Mouse (Mus musculus): Measurements from ENCODE around the gene Arhgef3. TPM values are rescaled to one million over a fixed set of nuclear protein-coding genes. Genes with fewer than 3 reads are reported as not detected.

The Arhgef3 gene
- polyA plus RNA-seq, 1 experiment from 2014 or later, result 19.9 TPM

DNA sequence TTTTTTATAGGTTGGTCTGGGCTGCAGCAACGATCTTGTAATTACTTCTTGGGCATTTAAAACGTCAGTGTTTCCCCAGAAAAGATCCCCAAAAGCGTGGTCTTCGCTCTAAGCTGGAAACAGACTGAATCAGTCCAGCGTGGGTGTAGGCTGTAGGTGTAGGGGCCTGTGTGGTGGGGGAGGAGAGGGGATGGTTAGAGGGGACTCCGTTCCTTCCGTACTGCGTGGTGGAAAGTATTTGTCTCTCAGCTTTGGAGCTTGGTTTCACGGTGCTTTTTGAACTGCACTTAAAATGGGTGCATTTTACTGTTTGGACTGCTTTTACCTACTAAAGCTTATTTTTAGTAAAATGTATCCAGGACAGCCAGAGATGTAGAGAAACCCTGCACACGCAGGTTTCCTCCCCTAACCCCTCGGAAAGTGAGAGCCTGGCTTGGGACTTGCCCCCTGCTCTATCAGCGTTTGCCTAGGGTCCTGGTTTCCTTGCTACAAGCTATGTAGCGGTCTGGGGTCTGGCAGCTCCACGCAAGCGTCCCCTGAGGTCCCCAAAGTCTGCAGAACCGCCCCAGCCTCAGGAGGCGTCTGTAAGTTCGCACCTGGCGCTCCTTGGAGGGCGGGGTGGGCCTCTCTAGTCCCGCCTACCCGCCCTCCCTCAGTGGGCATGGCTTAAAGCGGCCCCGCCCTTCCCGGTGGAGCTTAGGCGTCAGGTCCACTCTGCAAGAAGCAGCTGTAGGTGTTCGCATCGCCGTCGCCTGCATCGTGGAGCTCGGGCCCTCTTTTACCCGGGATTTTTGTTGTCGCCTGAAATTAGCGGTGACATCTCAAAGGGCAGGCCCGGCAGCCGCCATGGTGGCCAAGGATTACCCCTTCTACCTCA, 220.9 kb downstream of the Arhgef3 start:
- Histone ChIP-seq H3K9ac (peak overlapping the region; percentile 46), H3K9me3 (no peaks in the 10 kb centered on the region), H3K4me3 (peak overlapping the region; percentile 56), H3K36me3 (no peaks in the 10 kb centered on the region), H3K4me2 (peak overlapping the region; percentile 85), H3K27ac (peak overlapping the region; percentile 57; the same call in 1 of the 2 replicates), H3K27me3 (no peaks in the 10 kb centered on the region), H3K4me1 (peaks cover 46% of the 10 kb centered on the region)
- WGBS, result 4% methylated on average over 37 of the region's 37 CpGs
- peak; percentile 88 for ATAC-seq (ENCODE audit: insufficient number of reproducible peaks, low FRiP score, low TSS enrichment, low read depth)

DNA sequence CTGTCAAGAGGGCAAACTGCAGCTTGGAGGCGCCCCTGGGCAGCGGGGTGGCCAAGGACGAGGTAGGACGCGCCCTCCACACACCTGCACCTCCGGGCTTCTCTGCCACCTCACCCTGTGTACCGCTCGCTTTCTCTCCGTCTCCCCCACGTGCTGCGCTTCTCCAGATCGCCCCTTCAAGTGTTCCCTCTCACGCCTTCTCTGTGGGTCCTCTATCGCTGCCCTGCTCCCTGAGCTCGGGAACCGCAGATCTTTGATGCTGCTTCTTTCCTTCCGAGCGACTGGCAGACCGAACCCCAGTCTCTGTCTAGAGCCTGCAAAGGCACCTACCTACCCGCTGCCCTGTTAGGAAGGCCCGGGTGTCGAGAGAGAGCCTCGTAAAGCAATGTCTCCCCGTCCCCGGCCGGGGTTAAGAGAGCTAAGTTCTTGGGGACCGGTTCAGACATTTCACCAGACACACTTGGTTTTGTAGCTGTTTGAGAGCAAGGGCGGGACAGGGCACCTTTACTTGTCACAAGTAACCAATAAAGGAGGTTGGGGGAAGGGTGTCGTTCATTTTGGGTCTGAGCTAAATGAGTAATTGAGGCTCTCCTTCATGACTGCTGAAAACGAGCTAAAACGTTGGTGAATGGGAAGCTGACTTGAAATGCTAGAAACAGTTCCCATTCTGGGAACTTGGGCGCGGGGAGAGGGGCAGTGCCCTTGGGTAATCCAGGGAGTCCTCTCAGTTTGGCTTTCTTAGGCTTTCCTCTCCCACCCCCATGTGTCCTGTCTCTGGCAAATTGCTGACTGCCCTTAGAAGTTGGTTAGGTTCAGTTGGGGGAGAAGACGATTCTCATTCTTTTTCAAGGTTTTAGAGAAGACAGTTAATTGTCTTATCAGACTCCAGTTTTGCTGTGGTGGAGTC, 221.8 kb downstream of the Arhgef3 start:
- Histone ChIP-seq H3K9me3 (no peaks in the 10 kb centered on the region), H3K36me3 (no peaks in the 10 kb centered on the region), H3K4me3 (peak overlapping the region; percentile 56), H3K27ac (peak overlapping the region; percentile 57), H3K9ac (peak overlapping the region; percentile 46), H3K27me3 (no peaks in the 10 kb centered on the region), H3K4me2 (peak overlapping the region; percentile 85), H3K4me1 (peaks cover 48% of the 10 kb centered on the region)
- ATAC-seq (ENCODE audit: insufficient number of reproducible peaks, low FRiP score, low TSS enrichment, low read depth), result 0 out of 2 replicates have a peak, but pooled peaks have one; percentile 27
- WGBS, result 2% methylated on average over 34 of the region's 34 CpGs

DNA sequence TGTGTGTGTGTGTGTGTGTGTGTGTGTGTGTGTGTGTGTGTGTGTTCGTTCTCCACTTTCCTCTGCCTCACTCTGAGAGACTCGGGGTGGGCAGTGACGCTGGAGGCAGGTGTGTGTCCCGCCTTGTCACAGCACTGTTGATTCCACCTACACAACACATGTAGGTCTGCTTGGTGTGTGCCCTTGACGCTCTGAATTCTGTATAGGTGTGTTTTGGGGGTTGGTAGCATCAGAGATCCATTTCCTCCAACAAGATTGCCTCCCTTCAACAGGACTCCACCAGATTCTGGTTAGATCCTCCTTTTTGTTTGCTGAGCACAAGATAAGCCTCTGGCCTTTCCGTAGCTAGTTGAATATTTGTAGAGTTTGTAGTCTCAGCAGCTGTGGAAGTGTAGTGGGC, 222.5 kb downstream of the Arhgef3 start:
- Histone ChIP-seq H3K4me1 (peaks cover 43% of the 10 kb centered on the region), H3K4me2 (peak overlapping the region; percentile 85), H3K36me3 (no peaks in the 10 kb centered on the region), H3K9ac (no peak overlapping the region), H3K27ac (no peak overlapping the region), H3K4me3 (peak overlapping the region; percentile 56), H3K9me3 (no peaks in the 10 kb centered on the region), H3K27me3 (no peaks in the 10 kb centered on the region)
- WGBS, result 58% methylated on average over 6 of the region's 6 CpGs
- no peak for ATAC-seq (ENCODE audit: insufficient number of reproducible peaks, low FRiP score, low TSS enrichment, low read depth)

DNA sequence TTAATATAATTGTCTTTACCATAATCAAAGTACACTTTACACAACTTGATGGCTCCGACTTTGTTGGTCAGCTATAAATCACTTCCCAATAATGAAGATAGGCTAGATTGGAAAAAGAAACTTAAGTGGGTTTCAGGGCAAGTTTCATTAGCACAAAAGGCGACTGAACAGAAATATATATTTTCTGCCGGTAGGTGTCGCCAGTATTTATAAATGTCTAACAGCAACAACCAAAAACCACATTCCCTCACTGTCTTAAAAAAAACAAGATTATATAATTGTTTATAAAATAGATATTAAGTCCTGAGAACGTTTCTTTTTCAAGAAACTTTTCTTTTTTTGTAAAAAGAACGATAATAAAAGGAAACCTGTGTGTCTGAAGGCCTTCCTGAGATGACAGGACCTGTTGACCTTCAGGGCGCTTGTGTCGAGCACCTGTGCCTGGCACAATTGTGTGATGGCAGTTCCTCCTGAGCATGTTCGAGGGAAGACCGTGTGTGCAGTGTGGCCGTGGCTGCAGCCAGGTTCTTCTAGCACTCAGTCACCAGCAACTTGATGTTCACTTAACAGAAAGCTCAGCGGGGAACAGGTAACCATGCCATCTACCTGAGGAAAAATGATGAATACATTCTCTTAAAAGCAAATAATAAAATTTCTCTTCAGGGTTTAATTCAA, 223.5 kb downstream of the Arhgef3 start:
- H3K9ac ChIP-seq, result no peak overlapping the region
- no peaks in the 10 kb centered on the region for H3K27me3 ChIP-seq
- peak overlapping the region; percentile 56; the same call in 1 of the 2 replicates for H3K4me3 ChIP-seq
- H3K27ac ChIP-seq, result no peak overlapping the region
- no peak for ATAC-seq (ENCODE audit: insufficient number of reproducible peaks, low FRiP score, low TSS enrichment, low read depth)
- 28% methylated on average over 12 of the region's 12 CpGs for WGBS
- H3K4me2 ChIP-seq, result peak overlapping the region; percentile 85; the same call in 1 of the 2 replicates
- H3K36me3 ChIP-seq, result no peaks in the 10 kb centered on the region
- H3K9me3 ChIP-seq, result no peaks in the 10 kb centered on the region
- H3K4me1 ChIP-seq, result peaks cover 38% of the 10 kb centered on the region

DNA sequence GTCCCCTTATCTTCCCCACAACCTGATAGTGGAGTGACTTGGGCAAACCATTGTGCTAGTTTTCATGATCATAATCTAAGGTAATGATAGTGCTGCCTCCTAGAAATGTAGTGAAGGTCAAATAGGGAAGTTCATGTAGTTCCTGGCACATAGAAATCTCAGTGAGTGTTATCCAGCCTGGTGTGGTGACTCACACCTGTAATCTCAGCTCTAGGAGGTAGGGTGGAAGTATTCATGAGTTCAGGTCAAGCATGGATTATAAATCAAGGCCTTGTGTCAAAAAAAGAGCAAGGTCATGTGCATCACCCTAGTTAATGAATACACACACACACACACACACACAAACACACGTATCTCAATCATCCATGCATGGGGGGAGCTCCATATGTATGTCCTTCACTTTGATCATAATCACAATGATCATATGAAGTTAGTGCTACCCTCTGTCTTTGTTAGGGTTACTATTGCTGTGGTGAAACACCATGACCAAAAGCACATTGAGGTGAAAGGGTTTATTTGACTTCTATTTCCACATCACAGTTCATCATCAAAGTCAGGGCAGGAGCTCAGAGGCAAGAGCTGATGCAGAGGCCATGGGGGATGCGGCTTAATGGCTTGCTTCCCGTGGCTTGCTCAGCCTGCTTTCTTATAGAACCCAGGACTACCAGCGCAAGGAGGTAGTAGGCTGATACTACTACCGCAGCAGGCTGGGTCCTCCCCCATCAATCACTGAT, 226.2 kb downstream of the Arhgef3 start:
- Histone ChIP-seq H3K9me3 (no peaks in the 10 kb centered on the region), H3K4me3 (no peak overlapping the region), H3K4me2 (no peak overlapping the region), H3K4me1 (peaks cover 28% of the 10 kb centered on the region), H3K27ac (no peak overlapping the region), H3K27me3 (no peaks in the 10 kb centered on the region), H3K9ac (no peak overlapping the region), H3K36me3 (no peaks in the 10 kb centered on the region)
- WGBS, result 68% methylated on average over 5 of the region's 5 CpGs
- no peak for ATAC-seq (ENCODE audit: insufficient number of reproducible peaks, low FRiP score, low TSS enrichment, low read depth)

DNA sequence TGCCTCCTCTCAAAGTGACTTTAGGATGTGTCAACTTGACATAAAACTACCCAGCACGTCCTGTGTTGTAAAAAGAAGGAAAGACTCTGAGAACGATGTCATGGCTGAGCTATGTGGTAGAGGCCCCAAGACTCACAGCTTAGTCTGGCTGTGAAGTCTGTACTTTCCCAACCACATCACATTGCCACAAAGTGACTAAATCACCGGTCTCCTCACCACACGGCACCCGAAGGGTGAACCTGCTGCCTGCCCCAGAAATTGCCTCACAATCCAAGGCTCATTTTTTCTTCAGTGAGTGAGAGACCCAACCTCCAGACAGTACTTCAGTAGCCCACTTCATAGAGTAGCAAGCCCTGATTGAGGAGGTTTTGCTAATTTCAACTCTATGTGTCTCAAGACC, 226.8 kb downstream of the Arhgef3 start:
- no peaks in the 10 kb centered on the region for H3K9me3 ChIP-seq
- H3K36me3 ChIP-seq, result no peaks in the 10 kb centered on the region
- no peaks in the 10 kb centered on the region for H3K27me3 ChIP-seq
- peaks cover 22% of the 10 kb centered on the region for H3K4me1 ChIP-seq
- H3K27ac ChIP-seq, result no peak overlapping the region
- no peak overlapping the region for H3K4me3 ChIP-seq
- no peak for ATAC-seq (ENCODE audit: insufficient number of reproducible peaks, low FRiP score, low TSS enrichment, low read depth)
- no peak overlapping the region for H3K9ac ChIP-seq
- WGBS, result 44% methylated on average over 5 of the region's 5 CpGs
- H3K4me2 ChIP-seq, result no peak overlapping the region

DNA sequence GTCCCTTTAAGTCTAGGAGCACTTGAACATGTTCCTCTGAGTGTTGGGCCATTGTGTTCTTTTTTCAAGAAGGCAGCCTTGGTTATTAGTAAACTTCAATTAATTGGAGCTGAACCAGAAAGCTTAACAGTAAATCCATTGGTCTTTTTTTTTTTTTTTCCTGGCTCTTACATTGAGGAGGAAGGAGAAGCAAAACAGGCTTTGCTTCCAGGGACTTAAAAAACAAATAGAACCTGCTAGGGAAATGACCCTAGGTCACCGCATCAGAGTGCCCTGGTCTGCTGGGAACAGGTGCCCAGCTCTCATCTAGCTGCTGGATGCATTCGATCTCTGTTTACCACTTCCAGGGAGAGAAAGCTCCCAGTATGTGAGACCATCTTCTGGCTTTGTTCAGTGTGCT, 227.8 kb downstream of the Arhgef3 start:
- WGBS, result 82% methylated on average over 2 of the region's 2 CpGs
- Histone ChIP-seq H3K9me3 (no peaks in the 10 kb centered on the region), H3K27ac (no peak overlapping the region), H3K36me3 (no peaks in the 10 kb centered on the region), H3K4me3 (no peak overlapping the region), H3K9ac (no peak overlapping the region), H3K4me2 (no peak overlapping the region), H3K4me1 (peaks cover 14% of the 10 kb centered on the region; the same call in 1 of the 2 replicates), H3K27me3 (no peaks in the 10 kb centered on the region)
- no peak for ATAC-seq (ENCODE audit: insufficient number of reproducible peaks, low FRiP score, low TSS enrichment, low read depth)

DNA sequence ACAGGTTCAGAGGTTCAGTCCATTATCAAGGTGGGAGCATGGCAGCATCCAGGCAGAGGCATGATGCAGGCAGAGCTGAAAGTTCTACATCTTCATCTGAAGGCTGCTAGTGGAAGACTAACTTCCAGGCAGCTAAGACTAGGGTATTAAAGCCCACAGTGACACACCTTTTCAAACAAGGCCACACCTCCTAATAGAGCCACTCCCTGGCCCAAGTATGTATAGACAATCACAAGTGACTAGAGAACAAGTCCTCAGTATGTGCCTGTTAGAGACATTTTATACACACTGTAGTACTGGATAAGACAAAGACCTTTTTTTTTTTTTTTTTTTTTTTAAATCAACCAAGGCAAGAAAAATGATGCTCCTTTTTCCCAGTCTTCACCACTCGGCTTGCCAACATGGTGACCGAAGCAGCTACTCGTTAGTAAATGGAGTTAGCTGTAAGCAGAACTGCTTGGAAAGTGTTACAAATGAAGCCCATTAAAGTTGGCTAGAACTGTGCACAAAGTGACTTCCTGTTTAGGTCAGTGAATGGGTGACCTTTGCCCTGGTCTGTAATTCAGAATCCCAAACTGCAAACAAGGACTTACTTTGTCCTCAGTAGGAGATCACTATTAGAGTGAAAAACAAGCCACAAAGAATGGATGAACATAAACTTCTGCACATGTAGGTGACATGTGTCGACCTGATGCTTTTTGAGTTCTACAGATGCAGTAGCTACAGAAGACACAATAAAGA, 229.7 kb downstream of the Arhgef3 start:
- Histone ChIP-seq H3K4me2 (no peak overlapping the region), H3K27ac (no peak overlapping the region), H3K4me3 (no peak overlapping the region), H3K27me3 (no peaks in the 10 kb centered on the region), H3K9me3 (no peaks in the 10 kb centered on the region), H3K4me1 (peaks cover 11% of the 10 kb centered on the region; the same call in 1 of the 2 replicates), H3K36me3 (no peaks in the 10 kb centered on the region), H3K9ac (no peak overlapping the region)
- ATAC-seq (ENCODE audit: insufficient number of reproducible peaks, low FRiP score, low TSS enrichment, low read depth), result no peak
- 48% methylated on average over 4 of the region's 4 CpGs for WGBS

DNA sequence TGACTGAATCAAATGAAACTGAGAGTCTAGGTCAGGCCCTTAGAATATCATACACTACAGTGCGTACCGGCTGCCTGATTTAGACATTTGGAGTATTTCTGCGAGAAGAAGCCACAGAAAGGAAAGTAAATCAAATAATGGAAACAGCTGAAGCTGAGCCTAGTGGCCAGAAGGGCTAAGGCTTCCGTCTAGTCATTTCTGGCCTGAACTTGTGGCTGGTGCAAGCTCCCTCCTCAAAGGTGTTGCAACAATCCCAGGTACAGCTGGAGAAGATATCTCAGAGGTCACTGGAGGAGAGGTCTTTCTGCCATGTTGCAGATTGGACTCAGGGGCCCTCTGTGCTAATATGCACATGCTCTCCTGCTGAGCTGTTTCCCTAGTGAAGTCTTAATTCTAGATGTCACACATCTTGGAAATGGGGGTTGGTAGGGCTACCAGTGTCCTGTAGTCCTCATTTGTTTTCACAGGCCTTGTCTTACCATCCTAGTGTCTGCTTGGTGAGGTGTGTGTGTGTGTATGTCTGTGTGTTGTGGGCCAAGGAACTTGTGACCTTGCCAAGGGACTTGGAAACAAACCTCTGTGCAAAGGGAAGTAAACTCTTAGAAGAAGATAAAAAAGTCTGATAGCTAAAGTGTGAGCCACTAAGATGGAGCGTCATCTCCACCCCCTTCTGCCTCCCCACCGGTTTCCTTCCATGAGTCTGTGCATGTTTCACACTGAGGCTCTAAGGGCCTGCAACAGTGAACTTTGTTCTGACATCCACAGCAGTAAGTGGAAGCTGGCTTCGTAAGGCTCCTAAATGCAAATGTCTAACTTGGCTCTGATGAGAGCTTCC, 230.6 kb downstream of the Arhgef3 start:
- no peak for ATAC-seq (ENCODE audit: insufficient number of reproducible peaks, low FRiP score, low TSS enrichment, low read depth)
- Histone ChIP-seq H3K9ac (no peak overlapping the region), H3K4me2 (no peak overlapping the region), H3K27me3 (no peaks in the 10 kb centered on the region), H3K4me3 (no peak overlapping the region), H3K4me1 (peaks cover 19% of the 10 kb centered on the region), H3K9me3 (no peaks in the 10 kb centered on the region), H3K36me3 (no peaks in the 10 kb centered on the region), H3K27ac (no peak overlapping the region)
- WGBS, result 84% methylated on average over 7 of the region's 7 CpGs

DNA sequence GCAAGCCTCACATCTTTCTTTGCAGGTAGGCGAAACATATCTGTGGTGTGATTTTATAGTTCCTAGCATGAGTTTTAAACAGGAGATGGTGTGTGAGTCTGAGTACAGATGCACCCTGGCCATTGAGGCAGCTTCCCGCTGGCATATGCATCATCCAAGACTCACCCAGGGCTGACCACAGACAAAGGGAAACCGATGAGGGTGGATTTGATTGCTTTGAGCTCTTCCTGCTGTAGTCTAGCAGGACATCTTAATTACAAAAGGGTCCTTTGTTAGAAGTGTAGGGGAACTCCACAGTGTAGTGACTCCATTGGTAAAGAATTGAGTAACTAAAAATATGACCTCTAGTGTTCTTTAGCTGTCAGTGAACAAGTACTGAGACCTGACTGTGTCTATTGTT, 232.5 kb downstream of the Arhgef3 start:
- H3K4me3 ChIP-seq, result no peak overlapping the region

More for the DNA sequence above, 232.5 kb downstream of the Arhgef3 start:
- Histone ChIP-seq H3K4me2 (no peak overlapping the region), H3K27ac (no peak overlapping the region), H3K4me1 (peaks cover 32% of the 10 kb centered on the region), H3K9ac (no peak overlapping the region), H3K9me3 (no peaks in the 10 kb centered on the region), H3K27me3 (no peaks in the 10 kb centered on the region), H3K36me3 (no peaks in the 10 kb centered on the region)
- ATAC-seq (ENCODE audit: insufficient number of reproducible peaks, low FRiP score, low TSS enrichment, low read depth), result no peak
- 76% methylated on average over 3 of the region's 3 CpGs for WGBS

Data from limb, embryonic 15.5 days (tissue).